Mouse (Mus musculus) T-cell, adult 66 days (primary cell): ENCODE results near the gene Maz. TPM values are rescaled to one million over a fixed set of nuclear protein-coding genes. Genes with fewer than 3 reads are reported as not detected.

Source experiments
- total RNA-seq, 2 experiments: library from RNA; stranded (reverse); gene quantifications; 3 replicates in 1 of 2; 4 replicates in 1 of 2; pipeline ENCODE4 v1.2.4; 2023

Maz gene
- total RNA-seq, result 100 to 1,000 TPM; 237 to 238 TPM

DNA sequence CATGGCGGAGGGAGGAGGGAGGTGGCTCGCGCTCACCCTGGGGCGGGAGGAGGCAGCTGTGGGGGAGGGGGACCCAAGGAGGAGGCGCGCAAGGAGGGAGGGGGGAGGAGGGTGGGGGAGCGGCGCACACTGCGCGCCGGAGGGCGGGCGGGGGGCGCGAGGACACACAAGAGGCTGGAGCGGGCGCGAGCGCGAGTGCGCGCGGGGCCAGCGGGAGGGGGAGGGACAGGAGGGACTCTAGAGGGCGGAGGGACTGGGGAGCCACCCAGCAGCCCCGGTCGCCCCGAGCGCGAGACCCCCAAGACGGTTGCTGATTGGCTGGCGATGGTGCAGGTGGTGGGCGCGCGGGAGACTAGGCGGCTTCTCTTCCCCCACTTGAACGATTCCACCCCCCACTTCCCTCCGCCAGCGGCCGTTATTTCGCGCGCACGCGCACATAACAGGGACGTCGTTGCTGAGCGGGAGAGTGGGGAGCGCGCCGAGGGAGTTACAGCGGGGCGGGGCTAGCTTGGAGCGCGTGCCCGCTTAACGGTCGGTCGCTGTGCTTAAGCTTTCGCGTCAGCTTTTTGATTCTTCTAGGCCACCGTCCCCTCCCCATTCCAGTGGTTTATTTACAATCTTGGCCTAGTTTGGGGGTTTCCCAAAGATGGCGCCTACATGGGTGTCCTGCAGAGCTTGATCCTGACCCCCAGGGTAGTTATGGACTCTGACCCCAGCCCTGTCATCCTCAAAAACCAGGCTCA, at the start of gene Maz:
Gene Maz, minus strand, starts transcription at position 54 of the 743 bp plus-strand sequence.

DNA sequence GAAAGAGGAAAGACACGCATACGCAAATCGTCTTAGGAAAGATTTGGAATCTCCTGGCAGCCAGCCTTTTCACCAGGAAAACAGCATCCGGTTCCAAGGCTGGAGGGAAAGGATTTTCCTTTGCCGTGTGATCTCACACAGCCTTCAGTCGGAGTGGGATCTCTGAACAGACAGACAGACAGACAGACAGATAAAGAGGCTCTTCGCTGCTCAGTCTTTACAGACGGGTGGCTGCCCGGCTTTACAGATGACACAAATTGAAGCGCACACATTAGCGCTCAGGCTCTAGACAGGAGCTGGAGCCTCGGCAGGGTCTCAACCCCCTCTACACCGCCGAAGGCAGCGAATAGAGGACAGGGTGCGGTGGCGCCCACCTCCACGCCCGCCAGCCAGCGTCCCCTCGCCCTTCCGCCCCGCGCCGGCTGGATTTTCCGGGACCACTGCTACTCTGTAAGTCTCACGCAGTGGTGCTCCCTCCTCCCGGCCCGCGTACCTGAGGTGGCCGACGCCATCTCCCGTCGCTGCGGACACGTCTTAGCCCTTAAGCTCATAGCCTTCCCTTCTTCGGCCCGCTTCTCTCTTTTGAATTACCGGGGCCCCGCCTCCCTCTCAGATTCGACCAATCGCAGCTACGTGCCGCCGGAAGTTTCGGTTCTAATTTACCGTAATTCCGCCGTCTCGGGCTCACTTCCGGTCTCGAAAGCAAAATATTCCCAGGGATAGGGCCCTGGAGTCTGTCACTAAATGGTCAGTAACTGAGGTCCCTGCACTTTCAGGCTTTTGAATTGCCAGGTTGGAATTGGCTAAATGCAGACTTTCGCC, 15.2 kb upstream of the Maz start, which contains the start of gene Kif22:
Gene Kif22, minus strand, starts transcription at position 621 of the 822 bp plus-strand sequence.

DNA sequence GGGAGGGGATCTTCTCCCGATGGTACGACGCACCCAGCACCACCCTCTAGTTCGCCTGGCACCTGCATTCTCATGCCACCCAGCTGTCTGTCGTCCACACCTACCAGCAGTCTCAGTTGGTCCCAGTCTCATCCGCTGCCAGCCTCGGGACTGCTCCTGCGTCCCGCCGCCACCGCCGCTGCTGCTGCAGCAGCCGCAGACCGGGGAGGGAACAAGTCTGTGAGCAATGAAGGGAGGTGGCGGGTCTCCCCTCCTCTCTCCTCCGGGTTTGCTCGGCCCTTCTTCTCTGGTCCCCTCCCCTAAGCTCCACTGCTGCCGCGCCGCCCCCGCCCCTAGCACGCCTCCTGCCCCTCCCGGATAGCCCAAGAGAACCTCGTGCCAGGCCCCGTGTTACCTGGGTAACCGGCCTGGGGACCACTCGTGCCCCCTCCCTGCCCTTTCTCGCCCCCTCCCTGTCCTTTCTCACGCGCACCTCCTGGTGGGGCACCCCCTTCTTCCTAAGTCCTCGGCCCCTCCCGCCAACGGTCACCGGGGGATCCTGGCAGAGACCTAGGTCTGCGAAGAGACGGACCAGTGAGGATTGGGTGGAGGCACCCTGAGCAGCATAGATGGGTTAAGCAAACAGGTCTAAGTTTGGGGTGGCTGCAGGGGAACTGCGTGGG, 5.8 kb downstream of the Maz start, which contains the start of the genes Gm42742 and Prrt2:
Gene Gm42742, minus strand, starts transcription at position 197 of the 662 bp plus-strand sequence.
Gene Prrt2, minus strand, starts transcription at position 311 of the 662 bp plus-strand sequence.

DNA sequence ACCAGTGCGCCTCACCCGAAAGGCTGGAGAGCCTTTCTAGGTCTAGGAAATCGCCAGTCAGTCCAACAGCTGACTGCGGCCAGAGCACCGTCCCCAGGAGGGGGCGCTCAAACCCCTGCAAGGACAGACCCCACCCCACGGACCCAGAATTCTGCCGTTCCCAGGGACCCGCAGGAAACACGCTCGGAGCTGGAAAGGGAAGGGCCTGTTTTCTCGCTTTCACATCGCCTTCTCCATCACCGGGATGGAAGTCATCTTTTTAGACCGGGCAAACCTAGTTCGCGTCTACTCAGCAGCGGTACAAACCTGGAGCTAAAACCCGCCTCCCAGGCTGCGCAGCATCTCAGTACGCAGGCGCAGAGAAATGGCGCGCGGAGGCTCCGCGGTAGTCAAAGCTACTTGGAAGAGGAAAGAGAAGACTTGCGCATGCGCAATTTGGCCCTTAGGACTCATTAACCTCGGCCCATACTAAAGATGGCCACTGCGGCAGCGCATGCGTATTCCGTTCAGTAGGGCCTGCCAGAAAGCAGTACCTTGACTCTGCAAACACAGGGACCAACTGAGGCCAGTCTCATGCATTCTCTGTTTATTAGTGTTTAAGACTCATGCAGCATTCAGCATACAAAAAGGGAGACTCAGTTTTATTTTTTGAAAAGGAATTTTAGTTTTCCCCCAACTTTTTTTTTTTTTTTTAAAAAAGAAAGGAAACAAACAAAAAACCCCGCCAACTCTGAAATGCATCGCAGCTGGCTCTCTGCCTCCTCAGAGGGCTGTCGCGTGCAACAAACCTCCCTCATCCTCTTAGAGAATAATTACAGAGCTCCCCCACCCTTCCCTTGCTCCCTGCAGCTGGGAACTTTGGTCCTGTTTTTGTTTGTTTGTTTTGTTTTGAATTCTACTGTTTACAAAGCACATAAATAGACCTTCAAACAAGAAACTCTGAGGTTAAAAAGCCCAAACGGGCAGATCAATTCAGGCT, 9.6 kb downstream of the Maz start, which contains the start of gene Pagr1a:
Gene Pagr1a, minus strand, starts transcription at position 382 of the 979 bp plus-strand sequence.

DNA sequence TGATC, 10.6 kb downstream of the Maz start, which contains the start of gene Pagr1b:
Gene Pagr1b, minus strand, starts transcription at position 4 of the 5 bp plus-strand sequence.

DNA sequence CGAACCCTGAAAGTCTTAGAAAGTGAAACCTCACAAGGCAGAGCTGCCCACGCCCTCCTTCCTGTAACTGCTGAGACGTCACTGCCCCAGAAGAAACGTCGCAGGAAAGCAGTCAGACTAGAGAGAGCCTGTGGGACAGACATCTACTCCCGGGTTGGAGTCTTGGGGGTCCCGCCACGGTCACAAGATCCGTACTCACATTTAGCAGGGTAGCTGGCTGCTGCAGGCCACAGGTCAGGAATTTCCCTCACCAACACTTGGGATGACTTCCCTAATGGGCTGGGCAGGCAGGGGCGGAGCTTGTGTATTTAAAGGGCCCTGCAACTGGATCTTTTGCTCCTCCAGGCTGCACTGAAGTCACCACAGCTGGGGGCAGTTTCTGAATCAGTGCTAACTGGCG, 12.5 kb downstream of the Maz start, which contains the start of gene Mvp:
Gene Mvp, minus strand, starts transcription at position 302 of the 400 bp plus-strand sequence.

DNA sequence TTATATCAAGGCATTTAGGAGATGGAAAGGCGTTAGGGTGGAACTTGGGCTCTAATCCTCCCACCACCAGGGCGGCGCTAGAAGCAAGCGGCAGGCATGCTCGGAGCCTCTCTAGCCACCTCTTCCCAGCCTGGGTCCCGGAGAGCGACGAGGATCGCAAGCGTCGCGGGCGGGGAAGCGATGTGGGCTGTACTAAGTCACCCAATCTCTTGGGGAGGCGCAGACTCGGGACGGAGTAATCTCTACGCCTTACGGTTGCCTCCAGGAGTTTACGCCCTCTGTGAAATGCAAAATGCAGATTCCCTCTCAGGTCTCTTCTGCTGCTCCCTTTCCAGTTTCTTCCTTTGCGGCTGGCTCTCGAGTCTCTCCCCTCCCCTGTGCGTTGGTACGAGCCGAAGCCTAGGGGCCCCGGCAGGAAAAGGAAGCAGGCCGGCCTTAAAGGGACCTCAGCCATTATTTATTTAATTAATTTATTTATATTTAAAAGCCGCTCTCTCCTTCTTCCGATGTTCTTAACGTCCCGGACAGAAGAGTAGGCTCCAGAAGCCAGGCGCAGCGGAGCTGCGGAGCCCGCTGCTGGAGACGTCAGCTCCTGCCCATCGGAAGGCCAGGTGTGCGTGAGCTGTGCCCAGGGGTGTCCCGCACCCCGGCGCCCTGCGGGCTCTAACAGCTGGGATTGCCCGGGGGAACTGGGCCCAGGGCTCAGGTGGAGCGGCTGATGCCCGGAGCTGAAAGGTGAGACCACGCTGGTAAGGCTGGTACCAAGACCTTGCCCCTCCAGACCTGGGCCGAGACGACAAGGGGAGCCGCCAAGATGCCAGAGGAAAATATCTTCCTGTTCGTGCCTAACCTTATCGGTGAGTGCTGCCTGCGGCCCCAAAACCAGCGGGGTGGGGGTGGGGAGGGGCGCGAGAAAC, 50.6 kb downstream of the Maz start, which contains the start of gene Cdiptos:
Gene Cdiptos, minus strand, starts transcription at position 149 of the 917 bp plus-strand sequence.

DNA sequence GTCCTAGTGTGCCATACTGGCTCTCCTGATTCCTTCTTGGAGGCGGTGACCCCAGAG, 51.1 kb downstream of the Maz start, which contains the start of gene Cdipt:
Gene Cdipt, plus strand, starts transcription at position 22 of the 57 bp plus-strand sequence.

Other genes starting within 250 kb of the Maz start
- 10 to 100 TPM; 11.6 to 13.5 TPM for gene Tbx6, start 245.6 kb downstream of the Maz start, total RNA-seq
- 100 to 1,000 TPM; 229 to 235 TPM for gene Ppp4c, start 234.5 kb downstream of the Maz start, total RNA-seq
- not detected for gene Fam57b, start 229.4 kb downstream of the Maz start, total RNA-seq
- gene 4930451I11Rik, start 195.4 kb downstream of the Maz start, total RNA-seq, result not detected
- not detected for gene Doc2a, start 179.6 kb downstream of the Maz start, total RNA-seq
- gene Hirip3, start 165.1 kb downstream of the Maz start, total RNA-seq, result 10 to 100 TPM; 22.0 to 25.4 TPM
- 10 to 100 TPM; 68.2 to 83.5 TPM for gene Ino80e, start 164.7 kb downstream of the Maz start, total RNA-seq
- 100 to 1,000 TPM in 1 of 2 experiments, 10 to 100 TPM in 1; 91.4 to 105 TPM for gene Taok2, start 142.3 kb downstream of the Maz start, total RNA-seq
- 10 to 100 TPM; 27.4 to 28.3 TPM for gene Tmem219, start 104.1 kb downstream of the Maz start, total RNA-seq
- 10 to 100 TPM; 33.0 to 38.9 TPM for gene Kctd13, start 98.2 kb downstream of the Maz start, total RNA-seq
- not detected for gene Asphd1, start 77.5 kb downstream of the Maz start, total RNA-seq
- 10 to 100 TPM in 1 of 2 experiments, 1 to 10 TPM in 1; 9.7 to 10.1 TPM for gene Sez6l2, start 76.5 kb downstream of the Maz start, total RNA-seq
- 100 to 1,000 TPM; 159 to 167 TPM for gene Cdipt, start 51.1 kb downstream of the Maz start, total RNA-seq
- gene Cdiptos, start 50.9 kb downstream of the Maz start, total RNA-seq, result not detected
- 10 to 100 TPM; 30.2 to 36.9 TPM for gene Mvp, start 12.4 kb downstream of the Maz start, total RNA-seq
- gene Pagr1b, start 10.6 kb downstream of the Maz start, total RNA-seq, result 1 to 10 TPM; 3.6 to 4.6 TPM
- gene Pagr1a, start 9.7 kb downstream of the Maz start, total RNA-seq, result 10 to 100 TPM; 24.7 to 40.0 TPM
- gene Gm42742, start 5.9 kb downstream of the Maz start, total RNA-seq, result 10 to 100 TPM; 20.9 to 36.5 TPM
- gene Prrt2, start 5.8 kb downstream of the Maz start, total RNA-seq, result 1 to 10 TPM; 5.0 to 7.0 TPM
- 1 to 10 TPM; 3.6 to 4.8 TPM for gene Kif22, start 15.4 kb upstream of the Maz start, total RNA-seq
- gene Zg16, start 60.3 kb upstream of the Maz start, total RNA-seq, result under 1 TPM in 1 of 2 experiments, not detected in 1; 0.82 TPM
- gene AI467606, start 64.3 kb upstream of the Maz start, total RNA-seq, result 10 to 100 TPM; 75.6 to 83.3 TPM
- 10 to 100 TPM; 39.1 to 46.5 TPM for gene Qprt, start 95.2 kb upstream of the Maz start, total RNA-seq
- 100 to 1,000 TPM; 266 to 304 TPM for gene Spn, start 110.8 kb upstream of the Maz start, total RNA-seq
- 10 to 100 TPM; 70.4 to 77.9 TPM for gene Cd2bp2, start 169.0 kb upstream of the Maz start, total RNA-seq
- 10 to 100 TPM; 58.5 to 73.0 TPM for gene Tbc1d10b, start 181.4 kb upstream of the Maz start, total RNA-seq
- 10 to 100 TPM; 16.3 to 22.4 TPM for gene Mylpf, start 181.9 kb upstream of the Maz start, total RNA-seq
- 10 to 100 TPM; 15.5 to 18.3 TPM for gene Zfp553, start 206.0 kb upstream of the Maz start, total RNA-seq
- 100 to 1,000 TPM; 694 to 706 TPM for gene Sept1, start 206.1 kb upstream of the Maz start, total RNA-seq
- 10 to 100 TPM in 1 of 2 experiments, 1 to 10 TPM in 1; 8.1 to 10.4 TPM for gene Zfp771, start 217.2 kb upstream of the Maz start, total RNA-seq
- gene Dctpp1, start 233.7 kb upstream of the Maz start, total RNA-seq, result 10 to 100 TPM; 13.0 to 21.1 TPM
- gene Sephs2, start 247.0 kb upstream of the Maz start, total RNA-seq, result 10 to 100 TPM; 31.2 to 35.2 TPM